ENCODE assay signal across 11 mouse cellular contexts in genomic region chr19:55748801-55749200, GRCm38 (mm10). TPM values are rescaled to one million over a fixed set of nuclear protein-coding genes. Genes with fewer than 3 reads are reported as not detected.
A peak's percentile ranks its signal among the peaks of the same experiment; 100 is the strongest.
DNase-seq lines count a peak whose midpoint lies in the region; ATAC-seq lines count a peak whose summit lies in the region.
"Had no signal": no experiment of that assay in that cellular context is flagged by ENCODE, and none has a peak within 500 bp of the region (broad histone marks: within the 10 kb centered on the region; RNA-seq: fewer than 3 reads in every experiment).

No protein-coding gene starts in this region.

- H3K36me3 ChIP-seq in kidney, embryonic 16.5 days (ENCODE audit: insufficient read depth, low read length), result no peaks in the 10 kb centered on the region
- H3K36me3 ChIP-seq in embryonic facial prominence, embryonic 14.5 days (ENCODE audit: control insufficient read depth, insufficient read depth, low read length), result 0 out of 2 replicates have a peak, but pooled peaks cover 6% of the 10 kb centered on the region
- no peaks in the 10 kb centered on the region for H3K36me3 ChIP-seq in hindbrain, embryonic 14.5 days (replicated peaks; ENCODE audit: control insufficient read depth, insufficient read depth)
- H3K36me3 ChIP-seq in neural tube, embryonic 12.5 days, result no peaks in the 10 kb centered on the region

- peak overlapping the region; percentile 27; the same call in 1 of the 2 replicates for H3K4me2 ChIP-seq in kidney, embryonic 16.5 days (replicated peaks; ENCODE audit: low read depth, low read length)
- peak overlapping the region; percentile 95 for H3K4me2 ChIP-seq in embryonic facial prominence, embryonic 14.5 days (ENCODE audit: low read depth, low read length)
- peak overlapping the region; percentile 28 for H3K4me2 ChIP-seq in hindbrain, embryonic 14.5 days (replicated peaks)
- H3K4me2 ChIP-seq in neural tube, embryonic 12.5 days (replicated peaks), result peak overlapping the region; percentile 38

- ATAC-seq in kidney, embryonic 16.5 days (ENCODE audit: low FRiP score, low TSS enrichment), result no peak
- ATAC-seq in embryonic facial prominence, embryonic 14.5 days (ENCODE audit: low read depth), result no peak
- ATAC-seq in hindbrain, embryonic 14.5 days (ENCODE audit: low FRiP score), result no peak
- no peak for ATAC-seq in neural tube, embryonic 12.5 days (ENCODE audit: low FRiP score, low read depth)
- no peak for ATAC-seq in megakaryocyte progenitor cell, adult 5-6 weeks (replicated peaks; ENCODE audit: poor library complexity)

- no peaks in the 10 kb centered on the region for H3K27me3 ChIP-seq in kidney, embryonic 16.5 days (ENCODE audit: insufficient read depth, low read length)
- H3K27me3 ChIP-seq in embryonic facial prominence, embryonic 14.5 days (replicated peaks; ENCODE audit: control insufficient read depth, insufficient read depth, low read length), result no peaks in the 10 kb centered on the region
- H3K27me3 ChIP-seq in hindbrain, embryonic 14.5 days (ENCODE audit: control insufficient read depth, insufficient read depth, low read length), result peaks cover 50% of the 10 kb centered on the region
- H3K27me3 ChIP-seq in neural tube, embryonic 12.5 days (replicated peaks), result peaks cover 5% of the 10 kb centered on the region; the same call in 1 of the 2 replicates

- no peak overlapping the region; the same call in 1 of the 2 replicates for H3K9ac ChIP-seq in kidney, embryonic 16.5 days (replicated peaks; ENCODE audit: low read length)
- peak overlapping the region; percentile 30; the same call in 1 of the 2 replicates for H3K9ac ChIP-seq in embryonic facial prominence, embryonic 14.5 days (ENCODE audit: low read depth, low read length)
- no peak overlapping the region for H3K9ac ChIP-seq in hindbrain, embryonic 14.5 days
- H3K9ac ChIP-seq in neural tube, embryonic 12.5 days, result no peak overlapping the region

- no peak overlapping the region for H3K4me3 ChIP-seq in kidney, embryonic 16.5 days (ENCODE audit: low read length)
- peak overlapping the region; percentile 7 for H3K4me3 ChIP-seq in embryonic facial prominence, embryonic 14.5 days (ENCODE audit: low read depth, low read length)
- no peak overlapping the region for H3K4me3 ChIP-seq in hindbrain, embryonic 14.5 days (replicated peaks; ENCODE audit: low read length)
- no peak overlapping the region for H3K4me3 ChIP-seq in neural tube, embryonic 12.5 days

- H3K4me1 ChIP-seq in kidney, embryonic 16.5 days (ENCODE audit: insufficient read depth, low read length), result peaks cover 67% of the 10 kb centered on the region
- peaks cover 81% of the 10 kb centered on the region for H3K4me1 ChIP-seq in embryonic facial prominence, embryonic 14.5 days (ENCODE audit: control insufficient read depth, insufficient read depth, low read length)
- H3K4me1 ChIP-seq in hindbrain, embryonic 14.5 days (replicated peaks; ENCODE audit: control insufficient read depth, insufficient read depth, low read length), result peaks cover 26% of the 10 kb centered on the region
- H3K4me1 ChIP-seq in neural tube, embryonic 12.5 days, result peaks cover 72% of the 10 kb centered on the region

- H3K27ac ChIP-seq in kidney, embryonic 16.5 days (ENCODE audit: low read length), result no peak overlapping the region
- peak overlapping the region; percentile 79 for H3K27ac ChIP-seq in embryonic facial prominence, embryonic 14.5 days (replicated peaks; ENCODE audit: low read depth, low read length)
- no peak overlapping the region for H3K27ac ChIP-seq in hindbrain, embryonic 14.5 days
- no peak overlapping the region for H3K27ac ChIP-seq in neural tube, embryonic 12.5 days

- DNase-seq in kidney, adult 11 months, result no peak
- peak; percentile 65 for DNase-seq in embryonic facial prominence, embryonic 14.5 days (ENCODE audit: low spot score)
- DNase-seq in hindbrain, embryonic 14.5 days (ENCODE audit: low spot score), result no peak
- no peak for DNase-seq in left cerebral cortex, postnatal 4 days
- DNase-seq: cerebellum, adult 11 months; lung, postnatal 10 days; right cerebral cortex, postnatal 14 days; thymus, postnatal 36 days had no signal

- H3K9me3 ChIP-seq in kidney, embryonic 16.5 days (ENCODE audit: low read length), result no peaks in the 10 kb centered on the region
- H3K9me3 ChIP-seq in embryonic facial prominence, embryonic 14.5 days (ENCODE audit: control insufficient read depth, low read length), result no peaks in the 10 kb centered on the region
- no peaks in the 10 kb centered on the region for H3K9me3 ChIP-seq in hindbrain, embryonic 14.5 days (ENCODE audit: control insufficient read depth, low read length)
- H3K9me3 ChIP-seq in neural tube, embryonic 12.5 days, result no peaks in the 10 kb centered on the region

- intact Hi-C loops in left cerebral cortex, postnatal 4 days (cut with DNase I), result no loop called here

- 37% methylated on average over 6 of the region's 6 CpGs for WGBS in kidney, embryonic 16.5 days
- WGBS in embryonic facial prominence, embryonic 14.5 days, result 10% methylated on average over 6 of the region's 6 CpGs
- WGBS in hindbrain, embryonic 14.5 days, result 39% methylated on average over 6 of the region's 6 CpGs
- 25% methylated on average over 6 of the region's 6 CpGs for WGBS in neural tube, embryonic 12.5 days

RNA-seq across cellular contexts. Expression of gene Tcf7l2, which starts 7.2 kb away (rescaled TPM):
- polyA plus RNA-seq in kidney, embryonic 16.5 days (2015; fragmentation: Nextera tagmentation; extraction: Ambion mirVana), result 50.1 and 68.9 TPM in 2 replicates
- 106 and 124 TPM in 2 replicates for polyA plus RNA-seq in embryonic facial prominence, embryonic 14.5 days (2014; fragmentation: Nextera tagmentation; extraction: Ambion mirVana)
- polyA plus RNA-seq in hindbrain, embryonic 14.5 days (2014; fragmentation: Nextera tagmentation; extraction: Ambion mirVana), result 24.0 and 38.1 TPM in 2 replicates
- polyA plus RNA-seq in neural tube, embryonic 12.5 days (2016; fragmentation: Nextera tagmentation; extraction: Ambion mirVana), result 39.1 and 39.5 TPM in 2 replicates
- 3.6 and 6.2 TPM in 2 replicates for total RNA-seq in megakaryocyte progenitor cell, adult 5-6 weeks (2015)
- total RNA-seq in megakaryocyte progenitor cell, adult 5-6 weeks (2017), result 0.37 and 0.71 TPM in 2 replicates
- 10 to 100 TPM in 1 of 2 experiments, 1 to 10 TPM in 1; 9.6 to 11.9 TPM for total RNA-seq in left cerebral cortex, postnatal 4 days (2021)

Comparison
In these comparisons a context has a peak if more than half of its experiments do, and no peak if none do; other contexts are left out.
1. H3K4me2 ChIP-seq: peak in every context shown above with its lines; median percentile 95 in embryonic facial prominence, embryonic 14.5 days; 38 in neural tube, embryonic 12.5 days; 28 in hindbrain, embryonic 14.5 days; 27 in kidney, embryonic 16.5 days.